Mouse (Mus musculus): ENCODE data around the gene Ccdc78.

The Ccdc78 gene

GRCm38 (mm10) chr17:25832436-25833290 lies 46.3 kb downstream of the Ccdc78 start:
- WGBS = under 1% methylated on average over 77 of the region's 77 CpGs

- 1% methylated on average over 24 of the region's 24 CpGs for WGBS
Measured at GRCm38 (mm10) chr17:25833291-25833663, 46.9 kb downstream of the Ccdc78 start, which contains the start of gene Stub1. Gene Stub1, minus strand, starts transcription at chr17:25833404.

- 25% methylated on average over 6 of the region's 6 CpGs for WGBS
Measured at GRCm38 (mm10) chr17:25833961-25834594, 47.7 kb downstream of the Ccdc78 start.

GRCm38 (mm10) chr17:25834595-25835222 lies 48.3 kb downstream of the Ccdc78 start:
- WGBS = 74% methylated on average over 12 of the region's 12 CpGs

- 91% methylated on average over 7 of the region's 7 CpGs for WGBS
Measured at GRCm38 (mm10) chr17:25835301-25835700, 48.9 kb downstream of the Ccdc78 start.

- 94% methylated on average over 16 of the region's 16 CpGs for WGBS
Measured at GRCm38 (mm10) chr17:25835816-25836215, 49.4 kb downstream of the Ccdc78 start.

- WGBS = 11% methylated on average over 23 of the region's 23 CpGs
Measured at GRCm38 (mm10) chr17:25836397-25837075, 50.2 kb downstream of the Ccdc78 start.

- WGBS = 3% methylated on average over 29 of the region's 29 CpGs
Measured at GRCm38 (mm10) chr17:25837076-25837410, 50.7 kb downstream of the Ccdc78 start, which contains the start of gene Rhbdl1. Gene Rhbdl1, minus strand, starts transcription at chr17:25837295.

- WGBS = 22% methylated on average over 3 of the region's 3 CpGs
Measured at GRCm38 (mm10) chr17:25837533-25837932, 51.2 kb downstream of the Ccdc78 start.

- 84% methylated on average over 4 of the region's 4 CpGs for WGBS
Measured at GRCm38 (mm10) chr17:25838904-25839303, 52.5 kb downstream of the Ccdc78 start.

- 77% methylated on average over 14 of the region's 14 CpGs for WGBS
Measured at GRCm38 (mm10) chr17:25839455-25840235, 53.3 kb downstream of the Ccdc78 start.
